Mouse (Mus musculus): ENCODE measurements around the gene D930020B18Rik. TPM values are rescaled to one million over a fixed set of nuclear protein-coding genes. Genes with fewer than 3 reads are reported as not detected.
A peak's percentile ranks its signal among the peaks of the same experiment; 100 is the strongest.

Gene D930020B18Rik
- polyA plus RNA-seq, 1 experiment from 2014 or later, result 1.4 TPM

- Histone ChIP-seq H3K27ac (replicated peaks; ENCODE audit: low read depth, low read length) (no peak overlapping the region), H3K36me3 (replicated peaks; ENCODE audit: control insufficient read depth, insufficient read depth, low read depth, low read length) (no peaks in the 10 kb centered on the region), H3K4me1 (ENCODE audit: control insufficient read depth, insufficient read depth, low read length) (no peaks in the 10 kb centered on the region), H3K4me3 (ENCODE audit: low read depth, low read length) (no peak overlapping the region), H3K9ac (replicated peaks; ENCODE audit: low read length) (no peak overlapping the region), H3K4me2 (ENCODE audit: low read depth, low read length) (no peak overlapping the region), H3K27me3 (ENCODE audit: control insufficient read depth, insufficient read depth, low read length) (no peaks in the 10 kb centered on the region), H3K9me3 (replicated peaks; ENCODE audit: control insufficient read depth, low read length) (no peaks in the 10 kb centered on the region)
- DNase-seq (ENCODE audit: low spot score) (no peak), ATAC-seq (replicated peaks; ENCODE audit: insufficient number of reproducible peaks, low FRiP score, low TSS enrichment, low read depth) (no peak)
- 78% methylated on average over 11 of the region's 11 CpGs for WGBS
Observed at GRCm38 (mm10) chr10:121694567-121694966, 53.2 kb downstream of the D930020B18Rik start.

GRCm38 (mm10) chr10:121701296-121702248, 60.2 kb downstream of the D930020B18Rik start:
- H3K36me3 ChIP-seq (replicated peaks; ENCODE audit: control insufficient read depth, insufficient read depth, low read depth, low read length), result no peaks in the 10 kb centered on the region
- DNase-seq (ENCODE audit: low spot score), result peak; percentile 67
- H3K4me2 ChIP-seq (ENCODE audit: low read depth, low read length), result no peak overlapping the region
- 65% methylated on average over 11 of the region's 11 CpGs for WGBS
- no peaks in the 10 kb centered on the region for H3K9me3 ChIP-seq (replicated peaks; ENCODE audit: control insufficient read depth, low read length)
- H3K27ac ChIP-seq (replicated peaks; ENCODE audit: low read depth, low read length), result no peak overlapping the region
- no peaks in the 10 kb centered on the region for H3K4me1 ChIP-seq (ENCODE audit: control insufficient read depth, insufficient read depth, low read length)
- H3K4me3 ChIP-seq (ENCODE audit: low read depth, low read length), result no peak overlapping the region
- no peak for ATAC-seq (replicated peaks; ENCODE audit: insufficient number of reproducible peaks, low FRiP score, low TSS enrichment, low read depth)
- H3K27me3 ChIP-seq (ENCODE audit: control insufficient read depth, insufficient read depth, low read length), result no peaks in the 10 kb centered on the region
- H3K9ac ChIP-seq (replicated peaks; ENCODE audit: low read length), result no peak overlapping the region

GRCm38 (mm10) chr10:121703619-121704018, 62.2 kb downstream of the D930020B18Rik start:
- Histone ChIP-seq H3K4me1 (ENCODE audit: control insufficient read depth, insufficient read depth, low read length) (no peaks in the 10 kb centered on the region), H3K27me3 (ENCODE audit: control insufficient read depth, insufficient read depth, low read length) (no peaks in the 10 kb centered on the region), H3K36me3 (replicated peaks; ENCODE audit: control insufficient read depth, insufficient read depth, low read depth, low read length) (no peaks in the 10 kb centered on the region), H3K4me3 (ENCODE audit: low read depth, low read length) (no peak overlapping the region), H3K4me2 (ENCODE audit: low read depth, low read length) (no peak overlapping the region), H3K9me3 (replicated peaks; ENCODE audit: control insufficient read depth, low read length) (no peaks in the 10 kb centered on the region), H3K9ac (replicated peaks; ENCODE audit: low read length) (no peak overlapping the region), H3K27ac (replicated peaks; ENCODE audit: low read depth, low read length) (no peak overlapping the region)
- DNase-seq (ENCODE audit: low spot score) (no peak), ATAC-seq (replicated peaks; ENCODE audit: insufficient number of reproducible peaks, low FRiP score, low TSS enrichment, low read depth) (no peak)
- 85% methylated on average over 6 of the region's 6 CpGs for WGBS

- H3K27ac ChIP-seq (replicated peaks; ENCODE audit: low read depth, low read length), result no peak overlapping the region
- H3K9me3 ChIP-seq (replicated peaks; ENCODE audit: control insufficient read depth, low read length), result no peaks in the 10 kb centered on the region
- no peak for DNase-seq (ENCODE audit: low spot score)
- H3K4me3 ChIP-seq (ENCODE audit: low read depth, low read length), result no peak overlapping the region
- H3K9ac ChIP-seq (replicated peaks; ENCODE audit: low read length), result no peak overlapping the region
- no peaks in the 10 kb centered on the region for H3K27me3 ChIP-seq (ENCODE audit: control insufficient read depth, insufficient read depth, low read length)
- H3K36me3 ChIP-seq (replicated peaks; ENCODE audit: control insufficient read depth, insufficient read depth, low read depth, low read length), result no peaks in the 10 kb centered on the region
- no peak overlapping the region for H3K4me2 ChIP-seq (ENCODE audit: low read depth, low read length)
- ATAC-seq (replicated peaks; ENCODE audit: insufficient number of reproducible peaks, low FRiP score, low TSS enrichment, low read depth), result no peak
- H3K4me1 ChIP-seq (ENCODE audit: control insufficient read depth, insufficient read depth, low read length), result no peaks in the 10 kb centered on the region
- 88% methylated on average over 6 of the region's 6 CpGs for WGBS
Observed at GRCm38 (mm10) chr10:121704871-121705270, 63.5 kb downstream of the D930020B18Rik start.

- H3K4me3 ChIP-seq (ENCODE audit: low read depth, low read length), result no peak overlapping the region
- H3K4me2 ChIP-seq (ENCODE audit: low read depth, low read length), result no peak overlapping the region
- H3K36me3 ChIP-seq (replicated peaks; ENCODE audit: control insufficient read depth, insufficient read depth, low read depth, low read length), result no peaks in the 10 kb centered on the region
- DNase-seq (ENCODE audit: low spot score) (no peak), ATAC-seq (replicated peaks; ENCODE audit: insufficient number of reproducible peaks, low FRiP score, low TSS enrichment, low read depth) (no peak)
- no peaks in the 10 kb centered on the region for H3K27me3 ChIP-seq (ENCODE audit: control insufficient read depth, insufficient read depth, low read length)
- no peak overlapping the region for H3K27ac ChIP-seq (replicated peaks; ENCODE audit: low read depth, low read length)
- no peak overlapping the region for H3K9ac ChIP-seq (replicated peaks; ENCODE audit: low read length)
- no peaks in the 10 kb centered on the region for H3K4me1 ChIP-seq (ENCODE audit: control insufficient read depth, insufficient read depth, low read length)
- WGBS, result 92% methylated on average over 15 of the region's 15 CpGs
- no peaks in the 10 kb centered on the region for H3K9me3 ChIP-seq (replicated peaks; ENCODE audit: control insufficient read depth, low read length)
Observed at GRCm38 (mm10) chr10:121705399-121706163, 64.2 kb downstream of the D930020B18Rik start.

GRCm38 (mm10) chr10:121716862-121717261, 75.5 kb downstream of the D930020B18Rik start:
- Histone ChIP-seq H3K27me3 (ENCODE audit: control insufficient read depth, insufficient read depth, low read length) (no peaks in the 10 kb centered on the region), H3K36me3 (replicated peaks; ENCODE audit: control insufficient read depth, insufficient read depth, low read depth, low read length) (no peaks in the 10 kb centered on the region), H3K4me2 (ENCODE audit: low read depth, low read length) (no peak overlapping the region), H3K9ac (replicated peaks; ENCODE audit: low read length) (no peak overlapping the region), H3K4me3 (ENCODE audit: low read depth, low read length) (no peak overlapping the region), H3K27ac (replicated peaks; ENCODE audit: low read depth, low read length) (no peak overlapping the region), H3K9me3 (replicated peaks; ENCODE audit: control insufficient read depth, low read length) (no peaks in the 10 kb centered on the region), H3K4me1 (ENCODE audit: control insufficient read depth, insufficient read depth, low read length) (no peaks in the 10 kb centered on the region)
- ATAC-seq (replicated peaks; ENCODE audit: insufficient number of reproducible peaks, low FRiP score, low TSS enrichment, low read depth) (no peak), DNase-seq (ENCODE audit: low spot score) (no peak)

- no peaks in the 10 kb centered on the region for H3K4me1 ChIP-seq (ENCODE audit: control insufficient read depth, insufficient read depth, low read length)
- DNase-seq (ENCODE audit: low spot score) (no peak), ATAC-seq (replicated peaks; ENCODE audit: insufficient number of reproducible peaks, low FRiP score, low TSS enrichment, low read depth) (no peak)
- no peaks in the 10 kb centered on the region for H3K36me3 ChIP-seq (replicated peaks; ENCODE audit: control insufficient read depth, insufficient read depth, low read depth, low read length)
- H3K9ac ChIP-seq (replicated peaks; ENCODE audit: low read length), result no peak overlapping the region
- 93% methylated on average over 18 of the region's 18 CpGs for WGBS
- H3K27ac ChIP-seq (replicated peaks; ENCODE audit: low read depth, low read length), result no peak overlapping the region
- H3K4me3 ChIP-seq (ENCODE audit: low read depth, low read length), result no peak overlapping the region
- no peaks in the 10 kb centered on the region for H3K9me3 ChIP-seq (replicated peaks; ENCODE audit: control insufficient read depth, low read length)
- H3K27me3 ChIP-seq (ENCODE audit: control insufficient read depth, insufficient read depth, low read length), result no peaks in the 10 kb centered on the region
- H3K4me2 ChIP-seq (ENCODE audit: low read depth, low read length), result no peak overlapping the region
Observed at GRCm38 (mm10) chr10:121718896-121719585, 77.7 kb downstream of the D930020B18Rik start.

All from embryonic facial prominence, embryonic 11.5 days (tissue).